Mouse (Mus musculus): ENCODE results near the gene Cmss1.

- TF ChIP-seq CTCF (IDR thresholded peaks at IDR 0.05; ENCODE audit: low read depth) (no peak), EP300 (IDR thresholded peaks at IDR 0.05; ENCODE audit: low read depth) (no peak)
These were observed 217.0 kb downstream of the Cmss1 start for GRCm38 (mm10) chr16:57389566-57390251.

All from liver, postnatal 0 days (tissue).